Mouse (Mus musculus) thymus, adult 2 months (tissue): ENCODE measurements at regions not wholly inside any gene's neighbourhood (a gene's known extent, or its start where the extent isn't known, plus 50 kb on each side); places are given as distances from the start of the nearest gene placed in this dataset.

Source experiments
- DNase-seq: peaks from one replicate; pipeline ENCODE4 v3.0.0; 2021
- H3K27ac ChIP-seq: fragments of 200-500 bp; 2 replicates; pipeline ENCODE4 v1.5.1; 2012; ENCODE audit warnings: low read length, control low read depth; ENCODE audit not compliant: control insufficient read depth, insufficient read depth
- H3K27me3 ChIP-seq: fragments of 200-500 bp; 2 replicates; pipeline ENCODE4 v1.6.1; 2012; ENCODE audit warnings: mild to moderate bottlenecking, low read length, moderate library complexity, mixed read lengths; ENCODE audit not compliant: control insufficient read depth, insufficient read depth
- H3K36me3 ChIP-seq: fragments of 200-500 bp; 2 replicates; pipeline ENCODE4 v1.6.1; 2012; ENCODE audit warnings: mild to moderate bottlenecking, low read length, moderate library complexity; ENCODE audit not compliant: control insufficient read depth, insufficient read depth
- H3K4me1 ChIP-seq: fragments of 200-500 bp; replicated peaks from 2 replicates; pipeline ENCODE4 v1.6.1; 2012; ENCODE audit warnings: low read length; ENCODE audit not compliant: control insufficient read depth, insufficient read depth
- H3K4me3 ChIP-seq: fragments of 200-500 bp; 2 replicates; pipeline ENCODE4 v1.5.1; 2012; ENCODE audit warnings: mild to moderate bottlenecking, low read length, control low read depth, moderate library complexity; ENCODE audit not compliant: control insufficient read depth, insufficient read depth
- CTCF ChIP-seq: fragments of 200-500 bp; IDR thresholded peaks from 2 replicates; pipeline ENCODE4 v1.5.1; 2012; ENCODE audit warnings: mild to moderate bottlenecking, control low read depth, low read length, moderate library complexity, borderline replicate concordance; ENCODE audit not compliant: control insufficient read depth, poor library complexity, insufficient read depth; ENCODE audit errors: extremely low read depth
- POLR2A ChIP-seq: fragments of 200-500 bp; IDR thresholded peaks from 2 replicates; pipeline ENCODE4 v1.6.1; 2012; ENCODE audit warnings: mild to moderate bottlenecking, low read length, control low read depth, moderate library complexity; ENCODE audit not compliant: control insufficient read depth, poor library complexity, insufficient read depth; ENCODE audit errors: extremely low read depth
- WGBS: fragments of 180-500 bp; shearing (Covaris S2); methylation state at CpG from one replicate; pipeline ENCODE4 v1.1.7; 2018; 5-methylcytosine and 5-hydroxymethylcytosine counted together

GRCm38 (mm10) chr16:12884556-12884955 is 224.9 kb upstream of the Ercc4 start:
- Histone ChIP-seq H3K27me3 (no peaks in the 10 kb centered on the region), H3K36me3 (no peaks in the 10 kb centered on the region), H3K4me3 (no peak overlapping the region), H3K4me1 (no peaks in the 10 kb centered on the region), H3K27ac (no peak overlapping the region)
- DNase-seq: no peak
- 77% methylated on average over 3 of the region's 3 CpGs for WGBS
- TF ChIP-seq POLR2A (no peak), CTCF (no peak)

GRCm38 (mm10) chr16:12886127-12886526 is 223.4 kb upstream of the Ercc4 start:
- WGBS: 90% methylated on average over 1 of the region's 1 CpGs
- Histone ChIP-seq H3K27ac (no peak overlapping the region), H3K36me3 (no peaks in the 10 kb centered on the region), H3K27me3 (no peaks in the 10 kb centered on the region), H3K4me1 (no peaks in the 10 kb centered on the region), H3K4me3 (no peak overlapping the region)
- TF ChIP-seq POLR2A (no peak), CTCF (no peak)
- no peak for DNase-seq

DNA sequence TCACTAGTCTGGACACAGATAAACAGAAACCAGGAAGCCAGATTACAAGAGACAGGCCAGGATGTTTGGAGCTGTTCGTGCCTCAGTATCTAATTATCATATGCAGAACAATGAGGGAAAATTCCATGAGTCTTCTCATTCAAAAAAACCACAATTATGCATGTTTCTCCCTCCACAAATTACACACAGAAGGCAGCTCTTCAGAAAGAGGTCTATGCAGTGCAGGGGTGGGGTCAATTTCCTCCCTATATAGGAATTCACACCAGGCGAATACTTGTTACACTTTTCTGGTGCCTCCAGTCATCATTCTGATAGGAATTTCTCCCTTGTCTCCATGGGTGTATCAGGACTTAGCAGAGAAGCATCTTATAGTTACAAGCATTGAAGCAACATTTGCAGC is 222.1 kb upstream of the Ercc4 start:
- no peak for DNase-seq
- Histone ChIP-seq H3K4me1 (no peaks in the 10 kb centered on the region), H3K27me3 (no peaks in the 10 kb centered on the region), H3K27ac (no peak overlapping the region), H3K36me3 (no peaks in the 10 kb centered on the region), H3K4me3 (no peak overlapping the region)
- 91% methylated on average over 2 of the region's 2 CpGs for WGBS
- TF ChIP-seq POLR2A (no peak), CTCF (no peak)

DNA sequence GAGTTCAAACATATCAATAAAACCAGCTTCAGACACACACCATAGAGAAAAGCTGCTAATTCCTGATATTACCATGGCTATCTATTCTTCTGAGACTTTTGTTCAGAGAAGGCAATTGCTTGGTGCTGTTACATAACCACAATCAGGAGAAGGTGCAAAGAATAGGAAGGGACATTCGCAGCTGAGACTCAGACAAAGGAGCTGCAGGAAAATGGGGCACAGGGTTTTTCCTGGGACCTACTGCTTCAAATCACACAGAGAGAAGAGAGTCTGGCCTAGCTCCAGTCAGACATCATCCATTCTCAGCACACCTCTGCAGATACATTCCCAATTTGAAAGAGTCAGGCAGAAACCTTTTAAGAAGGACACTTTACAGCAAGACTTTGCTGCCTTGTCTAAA is 219.4 kb upstream of the Ercc4 start:
- TF ChIP-seq POLR2A (no peak), CTCF (no peak)
- no peaks in the 10 kb centered on the region for H3K36me3 ChIP-seq

GRCm38 (mm10) chr16:12890545-12890944 is 218.9 kb upstream of the Ercc4 start:
- H3K4me1 ChIP-seq: no peaks in the 10 kb centered on the region
- no peak overlapping the region for H3K4me3 ChIP-seq
- no peaks in the 10 kb centered on the region for H3K36me3 ChIP-seq
- H3K27me3 ChIP-seq: no peaks in the 10 kb centered on the region
- 27% methylated on average over 3 of the region's 3 CpGs for WGBS
- H3K27ac ChIP-seq: no peak overlapping the region
- TF ChIP-seq CTCF (no peak), POLR2A (no peak)
- DNase-seq: no peak

More for the DNA sequence above, 219.4 kb upstream of the Ercc4 start:
- 87% methylated on average over 1 of the region's 1 CpGs for WGBS
- no peaks in the 10 kb centered on the region for H3K27me3 ChIP-seq
- no peak for DNase-seq
- H3K27ac ChIP-seq: no peak overlapping the region
- H3K4me3 ChIP-seq: no peak overlapping the region
- no peaks in the 10 kb centered on the region for H3K4me1 ChIP-seq

DNA sequence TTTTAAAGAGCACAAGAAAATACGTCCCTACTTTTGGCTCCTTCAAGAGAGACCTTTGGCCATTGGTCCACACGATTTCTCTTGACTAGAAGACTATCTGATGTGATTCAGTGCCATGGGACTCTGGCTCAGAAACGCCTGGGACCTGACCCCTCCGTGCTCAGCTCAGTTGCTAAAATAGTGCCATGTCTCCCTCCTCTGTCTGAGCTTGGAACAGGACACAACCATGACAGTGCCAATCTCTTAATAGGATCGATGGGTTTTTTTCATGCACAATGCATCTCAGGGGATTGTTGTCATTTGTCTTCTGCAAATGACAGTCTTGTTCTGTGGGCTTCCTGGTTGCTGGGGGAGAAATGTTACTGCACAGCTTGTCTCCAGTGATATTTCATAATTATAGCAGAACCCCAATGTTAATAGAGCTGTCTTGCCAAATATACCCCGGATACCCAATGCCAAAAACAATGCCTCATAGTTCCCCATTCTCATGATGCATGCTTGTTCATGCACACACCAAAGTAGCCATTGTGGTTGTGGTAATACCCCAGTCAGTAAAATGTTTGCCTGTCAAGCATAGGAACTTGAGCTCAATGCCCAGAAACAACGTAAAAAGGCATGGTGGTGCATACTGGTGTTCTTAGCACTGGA is 216.7 kb upstream of the Ercc4 start:
- 77% methylated on average over 7 of the region's 7 CpGs for WGBS
- no peaks in the 10 kb centered on the region for H3K36me3 ChIP-seq

GRCm38 (mm10) chr16:12897267-12897666 is 212.2 kb upstream of the Ercc4 start:
- no peak overlapping the region for H3K4me3 ChIP-seq
- TF ChIP-seq POLR2A (no peak), CTCF (no peak)
- H3K36me3 ChIP-seq: no peaks in the 10 kb centered on the region
- 85% methylated on average over 1 of the region's 1 CpGs for WGBS
- no peak overlapping the region for H3K27ac ChIP-seq
- no peaks in the 10 kb centered on the region for H3K27me3 ChIP-seq
- no peaks in the 10 kb centered on the region for H3K4me1 ChIP-seq
- DNase-seq: no peak

More for the DNA sequence above, 216.7 kb upstream of the Ercc4 start:
- no peaks in the 10 kb centered on the region for H3K4me1 ChIP-seq
- TF ChIP-seq CTCF (no peak), POLR2A (no peak)
- no peak overlapping the region for H3K27ac ChIP-seq
- H3K27me3 ChIP-seq: no peaks in the 10 kb centered on the region
- DNase-seq: no peak
- no peak overlapping the region for H3K4me3 ChIP-seq
